Mouse (Mus musculus): ENCODE measurements at regions not wholly inside any gene's neighbourhood (a gene's known extent, or its start where the extent isn't known, plus 50 kb on each side); places are given as distances from the start of the nearest gene placed in this dataset.

GRCm38 (mm10) chr11:39733434-39734076, 961.4 kb downstream of the Mat2b start:
- H3K4me1 ChIP-seq, result no peaks in the 10 kb centered on the region
- no peaks in the 10 kb centered on the region for H3K9me3 ChIP-seq
- H3K4me2 ChIP-seq, result no peak overlapping the region
- H3K27ac ChIP-seq, result no peak overlapping the region
- H3K9ac ChIP-seq, result no peak overlapping the region
- no peak for ATAC-seq (ENCODE audit: low FRiP score)
- H3K27me3 ChIP-seq, result no peaks in the 10 kb centered on the region
- no peak overlapping the region for H3K4me3 ChIP-seq (replicated peaks)
- H3K36me3 ChIP-seq (replicated peaks), result no peaks in the 10 kb centered on the region
- 84% methylated on average over 15 of the region's 15 CpGs for WGBS

GRCm38 (mm10) chr11:39723621-39724020, 971.4 kb downstream of the Mat2b start:
- H3K9me3 ChIP-seq, result no peaks in the 10 kb centered on the region
- H3K27ac ChIP-seq, result no peak overlapping the region
- no peak overlapping the region for H3K9ac ChIP-seq
- H3K27me3 ChIP-seq, result no peaks in the 10 kb centered on the region
- no peak overlapping the region for H3K4me3 ChIP-seq (replicated peaks)
- H3K36me3 ChIP-seq (replicated peaks), result no peaks in the 10 kb centered on the region
- H3K4me2 ChIP-seq, result no peak overlapping the region
- no peak for ATAC-seq (ENCODE audit: low FRiP score)
- H3K4me1 ChIP-seq, result no peaks in the 10 kb centered on the region

- Histone ChIP-seq H3K4me2 (no peak overlapping the region), H3K4me3 (replicated peaks) (no peak overlapping the region), H3K9me3 (no peaks in the 10 kb centered on the region), H3K27me3 (no peaks in the 10 kb centered on the region), H3K4me1 (no peaks in the 10 kb centered on the region), H3K27ac (no peak overlapping the region), H3K9ac (no peak overlapping the region), H3K36me3 (replicated peaks) (no peaks in the 10 kb centered on the region)
- ATAC-seq (ENCODE audit: low FRiP score), result no peak
- WGBS, result 79% methylated on average over 2 of the region's 2 CpGs
Measured at GRCm38 (mm10) chr11:39678521-39678920, 1016.5 kb downstream of the Mat2b start.

- no peaks in the 10 kb centered on the region for H3K36me3 ChIP-seq (replicated peaks)
- no peaks in the 10 kb centered on the region for H3K27me3 ChIP-seq
- no peaks in the 10 kb centered on the region for H3K9me3 ChIP-seq
- H3K4me2 ChIP-seq, result no peak overlapping the region
- WGBS, result 92% methylated on average over 5 of the region's 5 CpGs
- H3K27ac ChIP-seq, result no peak overlapping the region
- no peaks in the 10 kb centered on the region for H3K4me1 ChIP-seq
- no peak for ATAC-seq (ENCODE audit: low FRiP score)
- no peak overlapping the region for H3K4me3 ChIP-seq (replicated peaks)
- H3K9ac ChIP-seq, result no peak overlapping the region
Measured at GRCm38 (mm10) chr11:39653595-39653994, 1041.4 kb downstream of the Mat2b start.

GRCm38 (mm10) chr11:39619356-39619755, 1075.6 kb downstream of the Mat2b start:
- Histone ChIP-seq H3K4me1 (no peaks in the 10 kb centered on the region), H3K27me3 (no peaks in the 10 kb centered on the region), H3K4me2 (no peak overlapping the region), H3K9ac (no peak overlapping the region), H3K27ac (no peak overlapping the region), H3K36me3 (replicated peaks) (no peaks in the 10 kb centered on the region), H3K4me3 (replicated peaks) (no peak overlapping the region), H3K9me3 (no peaks in the 10 kb centered on the region)
- ATAC-seq (ENCODE audit: low FRiP score), result no peak
- WGBS, result 86% methylated on average over 1 of the region's 1 CpGs

- Histone ChIP-seq H3K27ac (no peak overlapping the region), H3K27me3 (no peaks in the 10 kb centered on the region), H3K4me1 (no peaks in the 10 kb centered on the region), H3K36me3 (replicated peaks) (no peaks in the 10 kb centered on the region), H3K9ac (no peak overlapping the region), H3K4me3 (replicated peaks) (no peak overlapping the region), H3K9me3 (no peaks in the 10 kb centered on the region), H3K4me2 (no peak overlapping the region)
- no peak for ATAC-seq (ENCODE audit: low FRiP score)
- 84% methylated on average over 3 of the region's 3 CpGs for WGBS
Measured at GRCm38 (mm10) chr11:39615843-39616242, 1079.2 kb downstream of the Mat2b start.

- WGBS, result 2% methylated on average over 4 of the region's 4 CpGs
- peak; percentile 84 for ATAC-seq (ENCODE audit: low FRiP score)
- Histone ChIP-seq H3K27me3 (no peaks in the 10 kb centered on the region), H3K27ac (peak overlapping the region; percentile 56; the same call in 1 of the 2 replicates), H3K9me3 (no peaks in the 10 kb centered on the region), H3K4me1 (peaks cover 21% of the 10 kb centered on the region), H3K4me3 (replicated peaks) (no peak overlapping the region), H3K4me2 (no peak overlapping the region), H3K9ac (no peak overlapping the region), H3K36me3 (replicated peaks) (no peaks in the 10 kb centered on the region)
Measured at GRCm38 (mm10) chr11:39596479-39596878, 1098.5 kb downstream of the Mat2b start.

- Histone ChIP-seq H3K27me3 (peaks cover 4% of the 10 kb centered on the region; the same call in 1 of the 2 replicates), H3K9me3 (no peaks in the 10 kb centered on the region), H3K27ac (no peak overlapping the region), H3K4me2 (peak overlapping the region; percentile 39), H3K4me3 (replicated peaks) (no peak overlapping the region; the same call in 1 of the 2 replicates), H3K4me1 (0 out of 2 replicates have a peak, but pooled peaks cover 3% of the 10 kb centered on the region), H3K36me3 (replicated peaks) (no peaks in the 10 kb centered on the region), H3K9ac (peak overlapping the region; percentile 33; the same call in 1 of the 2 replicates)
- ATAC-seq (ENCODE audit: low FRiP score), result peak; percentile 85
- WGBS, result 13% methylated on average over 15 of the region's 15 CpGs
Measured at GRCm38 (mm10) chr11:39588641-39589385, 1106.2 kb downstream of the Mat2b start.

- no peak overlapping the region for H3K9ac ChIP-seq
- no peak for ATAC-seq (ENCODE audit: low FRiP score)
- no peaks in the 10 kb centered on the region for H3K36me3 ChIP-seq (replicated peaks)
- no peak overlapping the region for H3K4me2 ChIP-seq
- H3K27ac ChIP-seq, result no peak overlapping the region
- no peaks in the 10 kb centered on the region for H3K27me3 ChIP-seq
- no peak overlapping the region for H3K4me3 ChIP-seq (replicated peaks)
- no peaks in the 10 kb centered on the region for H3K9me3 ChIP-seq
- 63% methylated on average over 3 of the region's 3 CpGs for WGBS
- H3K4me1 ChIP-seq, result no peaks in the 10 kb centered on the region
Measured at GRCm38 (mm10) chr11:39558287-39558686, 1136.7 kb downstream of the Mat2b start.

GRCm38 (mm10) chr11:39550066-39550465, 1144.9 kb downstream of the Mat2b start:
- H3K9ac ChIP-seq, result no peak overlapping the region
- no peak for ATAC-seq (ENCODE audit: low FRiP score)

GRCm38 (mm10) chr11:39524866-39525649, 1169.9 kb downstream of the Mat2b start:
- Histone ChIP-seq H3K27ac (no peak overlapping the region), H3K4me2 (no peak overlapping the region), H3K27me3 (no peaks in the 10 kb centered on the region), H3K9me3 (no peaks in the 10 kb centered on the region), H3K9ac (no peak overlapping the region), H3K36me3 (replicated peaks) (no peaks in the 10 kb centered on the region), H3K4me1 (no peaks in the 10 kb centered on the region), H3K4me3 (replicated peaks) (no peak overlapping the region)
- whole genome bisulfite sequencing, result 27% methylated on average over 7 of the region's 7 CpGs
- no peak for ATAC-seq (ENCODE audit: low FRiP score)

More at GRCm38 (mm10) chr11:39550066-39550465, 1144.9 kb downstream of the Mat2b start:
- no peaks in the 10 kb centered on the region for H3K36me3 ChIP-seq (replicated peaks)
- H3K9me3 ChIP-seq, result no peaks in the 10 kb centered on the region
- 58% methylated on average over 3 of the region's 3 CpGs for WGBS
- H3K27me3 ChIP-seq, result no peaks in the 10 kb centered on the region
- H3K4me1 ChIP-seq, result no peaks in the 10 kb centered on the region; the same call in 1 of the 2 replicates
- H3K4me2 ChIP-seq, result no peak overlapping the region
- no peak overlapping the region for H3K4me3 ChIP-seq (replicated peaks)
- no peak overlapping the region for H3K27ac ChIP-seq

- Histone ChIP-seq H3K4me2 (no peak overlapping the region), H3K27me3 (no peaks in the 10 kb centered on the region), H3K9me3 (no peaks in the 10 kb centered on the region), H3K4me1 (no peaks in the 10 kb centered on the region), H3K9ac (no peak overlapping the region), H3K4me3 (replicated peaks) (no peak overlapping the region), H3K36me3 (replicated peaks) (no peaks in the 10 kb centered on the region), H3K27ac (no peak overlapping the region)
- WGBS, result 80% methylated on average over 4 of the region's 4 CpGs
- no peak for ATAC-seq (ENCODE audit: low FRiP score)
Measured at GRCm38 (mm10) chr11:39495253-39495652, 1199.8 kb downstream of the Mat2b start.

All from forebrain, embryonic 12.5 days (tissue).